Mouse (Mus musculus): Measurements from ENCODE around the gene Cdk17. TPM values are rescaled to one million over a fixed set of nuclear protein-coding genes. Genes with fewer than 3 reads are reported as not detected.
A peak's percentile ranks its signal among the peaks of the same experiment; 100 is the strongest.

Cdk17 gene
- polyA plus RNA-seq, 1 experiment, result 25.8 TPM

- H3K4me1 ChIP-seq (ENCODE audit: control insufficient read depth, insufficient read depth, low read length), result peaks cover 32% of the 10 kb centered on the region
- H3K4me3 ChIP-seq (ENCODE audit: insufficient read depth, low read length), result no peak overlapping the region
- no peak for TF ChIP-seq POLR2A (IDR thresholded peaks at IDR 0.05; ENCODE audit: borderline replicate concordance, low read depth, low read length)
- no peak for TF ChIP-seq CTCF (IDR thresholded peaks at IDR 0.05; ENCODE audit: low read depth, low read length)
- H3K27ac ChIP-seq (ENCODE audit: insufficient read depth, low read depth, low read length), result no peak overlapping the region
These were observed 142.6 kb downstream of the Cdk17 start for GRCm38 (mm10) chr10:93303231-93303630.

DNA sequence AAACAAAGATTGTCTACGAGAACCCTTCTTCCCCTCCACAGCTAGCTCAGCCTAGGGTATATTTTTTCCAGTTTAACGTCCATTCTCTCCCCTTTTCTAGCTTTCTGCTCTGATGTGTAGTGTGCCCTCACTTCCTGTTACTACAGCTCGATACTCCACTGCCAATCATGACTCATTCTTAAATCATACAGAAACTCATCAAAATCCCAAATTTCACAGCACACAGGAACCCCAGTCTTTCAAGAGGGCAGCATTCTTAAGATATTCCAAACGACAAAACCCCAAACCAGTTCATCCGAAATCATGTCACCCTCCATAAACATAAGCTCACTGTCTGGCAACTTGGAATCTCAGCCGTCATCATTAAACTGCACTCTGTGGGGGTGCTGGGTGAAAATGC lies 145.3 kb downstream of the Cdk17 start:
- H3K4me3 ChIP-seq (ENCODE audit: insufficient read depth, low read length), result peak overlapping the region; percentile 23; the same call in 1 of the 2 replicates
- H3K27ac ChIP-seq (ENCODE audit: insufficient read depth, low read depth, low read length), result peak overlapping the region; percentile 42
- peaks cover 30% of the 10 kb centered on the region for H3K4me1 ChIP-seq (ENCODE audit: control insufficient read depth, insufficient read depth, low read length)
- TF ChIP-seq CTCF (IDR thresholded peaks at IDR 0.05; ENCODE audit: low read depth, low read length), result no peak
- TF ChIP-seq POLR2A (IDR thresholded peaks at IDR 0.05; ENCODE audit: borderline replicate concordance, low read depth, low read length), result no peak

- Histone ChIP-seq H3K4me3 (ENCODE audit: insufficient read depth, low read length) (peak overlapping the region; percentile 23; the same call in 1 of the 2 replicates), H3K27ac (ENCODE audit: insufficient read depth, low read depth, low read length) (peak overlapping the region; percentile 42), H3K4me1 (ENCODE audit: control insufficient read depth, insufficient read depth, low read length) (peaks cover 30% of the 10 kb centered on the region)
- TF ChIP-seq CTCF (IDR thresholded peaks at IDR 0.05; ENCODE audit: low read depth, low read length) (no peak), POLR2A (IDR thresholded peaks at IDR 0.05; ENCODE audit: borderline replicate concordance, low read depth, low read length) (no peak)
These were observed 145.7 kb downstream of the Cdk17 start for GRCm38 (mm10) chr10:93306367-93306766.

DNA sequence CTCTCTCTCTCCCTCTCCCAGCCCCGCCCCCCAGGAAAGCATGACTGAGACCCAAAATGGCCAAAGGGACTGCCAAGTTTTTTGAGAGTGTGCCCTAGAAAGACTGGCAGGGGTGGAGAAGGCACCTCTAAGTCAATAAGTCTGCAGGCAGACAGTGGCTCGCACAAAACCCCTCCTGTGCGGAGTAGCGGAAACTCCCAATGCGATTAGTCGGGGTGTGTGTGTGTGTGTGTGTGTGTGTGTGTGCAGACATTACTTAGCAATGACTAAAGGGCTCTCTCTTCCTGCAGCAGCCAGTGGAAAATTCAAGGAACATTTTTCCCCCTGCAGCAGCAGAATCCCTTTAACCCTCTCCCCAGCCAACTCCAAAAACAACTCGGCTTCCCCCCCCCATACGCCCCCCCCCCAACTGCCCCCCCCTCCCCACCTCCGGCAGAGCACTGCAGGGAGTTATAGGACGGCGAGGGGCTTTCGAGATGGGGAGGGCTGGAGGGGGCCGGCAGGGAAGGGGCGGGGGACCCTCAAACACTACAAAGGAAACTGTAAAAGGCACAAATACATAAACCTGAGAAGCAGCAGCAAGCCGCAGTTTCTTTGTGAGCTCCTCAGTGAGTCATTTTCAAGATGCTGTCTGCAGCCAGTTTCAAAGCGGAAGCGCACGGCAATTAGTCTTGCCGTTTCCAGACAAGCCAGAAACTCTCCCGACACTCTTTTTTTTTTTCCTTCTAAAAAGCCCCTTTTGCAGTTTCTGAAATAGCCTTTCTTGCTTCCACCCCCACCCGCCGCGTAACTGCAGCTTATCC lies 148.7 kb downstream of the Cdk17 start:
- TF ChIP-seq POLR2A (IDR thresholded peaks at IDR 0.05; ENCODE audit: borderline replicate concordance, low read depth, low read length), result no peak
- TF ChIP-seq CTCF (IDR thresholded peaks at IDR 0.05; ENCODE audit: low read depth, low read length), result no peak
- Histone ChIP-seq H3K27ac (ENCODE audit: insufficient read depth, low read depth, low read length) (peak overlapping the region; percentile 80), H3K4me3 (ENCODE audit: insufficient read depth, low read length) (peak overlapping the region; percentile 99), H3K4me1 (ENCODE audit: control insufficient read depth, insufficient read depth, low read length) (peaks cover 25% of the 10 kb centered on the region)

DNA sequence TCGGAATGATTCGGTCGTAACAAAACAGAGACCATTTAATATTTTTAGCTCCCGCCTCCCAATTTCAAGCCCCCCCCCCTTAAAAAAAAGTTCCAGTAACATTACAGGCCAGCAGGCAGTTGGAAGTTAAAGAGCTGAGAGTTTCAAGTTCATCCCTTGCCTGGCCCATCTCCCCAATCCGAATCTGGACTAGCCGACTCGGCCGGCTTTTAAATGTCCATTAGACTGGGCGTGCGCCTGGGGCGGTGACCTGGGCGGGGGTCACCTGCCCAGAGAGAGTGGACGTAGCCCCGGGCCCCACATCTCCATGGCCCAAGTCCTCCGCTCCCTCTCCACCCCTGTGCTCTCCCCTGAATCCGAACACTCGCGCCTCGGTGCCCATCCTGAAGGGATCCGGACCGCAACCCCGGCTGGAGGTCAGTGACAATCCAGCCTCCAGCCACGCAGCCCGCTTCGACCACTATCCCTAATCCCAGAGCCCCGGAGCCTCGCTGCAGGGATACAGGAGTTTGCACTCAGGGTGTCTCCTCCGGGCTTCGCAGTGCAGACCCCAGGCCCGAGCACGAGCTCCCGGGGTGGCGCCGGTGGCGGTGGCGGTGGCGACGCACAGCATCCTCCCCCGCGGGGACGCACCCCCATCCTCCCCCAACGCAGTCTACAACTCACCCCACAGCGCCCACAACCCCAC lies 149.4 kb downstream of the Cdk17 start:
- peak overlapping the region; percentile 99 for H3K4me3 ChIP-seq (ENCODE audit: insufficient read depth, low read length)
- peaks cover 22% of the 10 kb centered on the region for H3K4me1 ChIP-seq (ENCODE audit: control insufficient read depth, insufficient read depth, low read length)
- H3K27ac ChIP-seq (ENCODE audit: insufficient read depth, low read depth, low read length), result peak overlapping the region; percentile 80
- TF ChIP-seq CTCF (IDR thresholded peaks at IDR 0.05; ENCODE audit: low read depth, low read length) (no peak), POLR2A (IDR thresholded peaks at IDR 0.05; ENCODE audit: borderline replicate concordance, low read depth, low read length) (no peak)

GRCm38 (mm10) chr10:93310721-93311411 lies 150.2 kb downstream of the Cdk17 start, which contains the start of gene Elk3:
TSS of gene Elk3 (minus strand) at chr10:93311135.
- H3K27ac ChIP-seq (ENCODE audit: insufficient read depth, low read depth, low read length), result peak within 1 kb of the TSS; percentile 80

GRCm38 (mm10) chr10:93311576-93311975 lies 150.9 kb downstream of the Cdk17 start:
- Histone ChIP-seq H3K4me1 (ENCODE audit: control insufficient read depth, insufficient read depth, low read length) (peaks cover 14% of the 10 kb centered on the region), H3K27ac (ENCODE audit: insufficient read depth, low read depth, low read length) (no peak overlapping the region), H3K4me3 (ENCODE audit: insufficient read depth, low read length) (no peak overlapping the region)
- TF ChIP-seq CTCF (IDR thresholded peaks at IDR 0.05; ENCODE audit: low read depth, low read length) (no peak), POLR2A (IDR thresholded peaks at IDR 0.05; ENCODE audit: borderline replicate concordance, low read depth, low read length) (no peak)

More at GRCm38 (mm10) chr10:93310721-93311411, 150.2 kb downstream of the Cdk17 start, which contains the start of gene Elk3:
- Histone ChIP-seq H3K4me3 (ENCODE audit: insufficient read depth, low read length) (peak within 1 kb of the TSS; percentile 99), H3K4me1 (ENCODE audit: control insufficient read depth, insufficient read depth, low read length) (peaks cover 17% of the 10 kb centered on the region)
- no peak for TF ChIP-seq CTCF (IDR thresholded peaks at IDR 0.05; ENCODE audit: low read depth, low read length)
- no peak for TF ChIP-seq POLR2A (IDR thresholded peaks at IDR 0.05; ENCODE audit: borderline replicate concordance, low read depth, low read length)

Other genes with a start within 250 kb of the Cdk17 start
- not detected in 2 replicates for gene Cfap54, start 79.3 kb upstream of the Cdk17 start, polyA plus RNA-seq (2012; ENCODE audit: insufficient read depth, insufficient read length, missing spikeins)
- 57.2 and 65.1 TPM in 2 replicates for gene Elk3, start 150.3 kb downstream of the Cdk17 start, polyA plus RNA-seq (2012; ENCODE audit: insufficient read depth, insufficient read length, missing spikeins)

All from bone marrow macrophage, adult 2 months (primary cell).